In the genomic region with DNA sequence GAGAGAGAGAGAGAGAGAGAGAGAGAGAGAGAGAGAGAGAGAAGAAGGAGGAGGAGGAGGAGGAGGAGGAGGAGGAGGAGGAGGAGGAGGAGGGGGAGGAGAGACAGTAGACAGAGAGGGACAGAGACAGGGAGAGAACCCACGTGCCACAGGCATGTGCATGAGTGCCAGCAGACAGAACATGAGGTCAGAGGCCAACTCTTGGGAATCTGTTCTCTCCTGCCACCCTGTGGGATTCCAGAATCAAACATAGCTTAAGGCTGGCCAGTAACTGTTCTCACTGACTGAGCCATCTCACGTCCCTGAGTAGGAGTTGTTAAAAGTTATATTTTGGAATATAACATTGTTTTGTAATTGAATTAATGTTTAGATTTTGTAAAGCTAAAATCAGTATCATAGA, we compare ENCODE assay signal across 8 mouse cellular contexts. TPM values are rescaled to one million over a fixed set of nuclear protein-coding genes. Genes with fewer than 3 reads are reported as not detected.
DNase-seq lines count a peak whose midpoint lies in the region; ATAC-seq and TF ChIP-seq lines count a peak whose summit lies in the region.

No protein-coding gene starts in this region.

- 26% methylated on average over 2 of the region's 2 CpGs for WGBS in heart, embryonic 16.5 days
- WGBS in liver, embryonic 16.5 days (ENCODE audit: insufficient replicate concordance), result 35% methylated on average over 2 of the region's 2 CpGs

- ATAC-seq in heart, embryonic 16.5 days (replicated peaks; ENCODE audit: extremely low read depth, insufficient read depth, low FRiP score), result peak; percentile 78
- peak; percentile 89 for ATAC-seq in liver, embryonic 16.5 days (ENCODE audit: low read depth)

- no peak overlapping the region for H3K9ac ChIP-seq in heart, embryonic 16.5 days (ENCODE audit: low read length)
- H3K9ac ChIP-seq in liver, embryonic 16.5 days (ENCODE audit: low read depth, low read length), result no peak overlapping the region

- no peak overlapping the region for H3K4me3 ChIP-seq in left cerebral cortex, adult 2 months
- H3K4me3 ChIP-seq in heart, embryonic 16.5 days (ENCODE audit: low read length), result no peak overlapping the region
- H3K4me3 ChIP-seq in liver, embryonic 16.5 days (ENCODE audit: low read depth, low read length), result no peak overlapping the region

- H3K27ac ChIP-seq in left cerebral cortex, adult 2 months, result no peak overlapping the region
- H3K27ac ChIP-seq in heart, embryonic 16.5 days (ENCODE audit: low read length), result no peak overlapping the region
- no peak overlapping the region for H3K27ac ChIP-seq in liver, embryonic 16.5 days (ENCODE audit: low read length)

- no peak for DNase-seq in left cerebral cortex, adult 2 months (ENCODE audit: extremely low spot score in 1 of 2, low spot score in 2 of 2)
- no peak for DNase-seq in left cerebral cortex, adult 8-10 months (ENCODE audit: low spot score in 2 of 2)
- peak; percentile 53 for DNase-seq in adrenal gland, postnatal 25 days
- DNase-seq in frontal cortex, postnatal 14 days (ENCODE audit: low spot score in 2 of 2), result no peak
- DNase-seq in spleen, postnatal 14 days (ENCODE audit: low spot score in 2 of 2), result no peak
- no peak for DNase-seq in layer of hippocampus, adult 11-12 months (ENCODE audit: low spot score)

- peak; percentile 29 for TF ChIP-seq CTCF in left cerebral cortex, adult 2 months (IDR thresholded peaks at IDR 0.05)

- H3K4me2 ChIP-seq in heart, embryonic 16.5 days (ENCODE audit: low read depth, low read length), result no peak overlapping the region
- no peak overlapping the region for H3K4me2 ChIP-seq in liver, embryonic 16.5 days (ENCODE audit: low read depth, low read length)

- peaks cover 3% of the 10 kb centered on the region; the same call in 1 of the 2 replicates for H3K36me3 ChIP-seq in heart, embryonic 16.5 days (ENCODE audit: control insufficient read depth, insufficient read depth)
- no peaks in the 10 kb centered on the region for H3K36me3 ChIP-seq in liver, embryonic 16.5 days (ENCODE audit: control insufficient read depth, insufficient read depth)

- intact Hi-C loops in left cerebral cortex, adult 2 months (cut with DNase I), result no loop called here

- H3K27me3 ChIP-seq in heart, embryonic 16.5 days (ENCODE audit: control insufficient read depth, insufficient read depth, low read length), result no peaks in the 10 kb centered on the region
- H3K27me3 ChIP-seq in liver, embryonic 16.5 days (ENCODE audit: control insufficient read depth, insufficient read depth, low read depth, low read length), result no peaks in the 10 kb centered on the region

- H3K9me3 ChIP-seq in heart, embryonic 16.5 days (replicated peaks; ENCODE audit: control insufficient read depth, low read length), result no peaks in the 10 kb centered on the region; the same call in 1 of the 2 replicates
- H3K9me3 ChIP-seq in liver, embryonic 16.5 days (replicated peaks; ENCODE audit: control insufficient read depth, low read length), result no peaks in the 10 kb centered on the region

- no peaks in the 10 kb centered on the region; the same call in 1 of the 2 replicates for H3K4me1 ChIP-seq in heart, embryonic 16.5 days (ENCODE audit: control insufficient read depth, insufficient read depth, low read length)
- H3K4me1 ChIP-seq in liver, embryonic 16.5 days (ENCODE audit: control insufficient read depth, low read depth, low read length), result no peaks in the 10 kb centered on the region

RNA-seq across cellular contexts. Expression of a gene that starts 39.3 kb away (rescaled TPM):
- total RNA-seq in left cerebral cortex, adult 2 months (2021), result 1 to 10 TPM; 8.4 to 8.6 TPM
- total RNA-seq in left cerebral cortex, adult 8-10 months (2022), result 10 to 100 TPM; 10.5 to 11.7 (median 10.7) TPM
- total RNA-seq in adrenal gland, postnatal 25 days (2021), result 60.7 and 80.2 TPM in 2 replicates
- 79.5 and 81.0 TPM in 2 replicates for polyA plus RNA-seq in heart, embryonic 16.5 days (2015; fragmentation: Nextera tagmentation; extraction: Ambion mirVana)
- polyA plus RNA-seq in liver, embryonic 16.5 days (2015; fragmentation: Nextera tagmentation; extraction: Ambion mirVana), result 31.0 and 36.7 TPM in 2 replicates
